Mouse (Mus musculus): Measurements from ENCODE around the gene Tsks. TPM values are rescaled to one million over a fixed set of nuclear protein-coding genes. Genes with fewer than 3 reads are reported as not detected.
A peak's percentile ranks its signal among the peaks of the same experiment; 100 is the strongest.

The Tsks gene
- polyA plus RNA-seq, 1 experiment from 2014 or later: 0.25 TPM

GRCm38 (mm10) chr7:44949922-44950321 lies 6.9 kb downstream of the Tsks start:
- no peak for DNase-seq (ENCODE audit: low spot score)

DNA sequence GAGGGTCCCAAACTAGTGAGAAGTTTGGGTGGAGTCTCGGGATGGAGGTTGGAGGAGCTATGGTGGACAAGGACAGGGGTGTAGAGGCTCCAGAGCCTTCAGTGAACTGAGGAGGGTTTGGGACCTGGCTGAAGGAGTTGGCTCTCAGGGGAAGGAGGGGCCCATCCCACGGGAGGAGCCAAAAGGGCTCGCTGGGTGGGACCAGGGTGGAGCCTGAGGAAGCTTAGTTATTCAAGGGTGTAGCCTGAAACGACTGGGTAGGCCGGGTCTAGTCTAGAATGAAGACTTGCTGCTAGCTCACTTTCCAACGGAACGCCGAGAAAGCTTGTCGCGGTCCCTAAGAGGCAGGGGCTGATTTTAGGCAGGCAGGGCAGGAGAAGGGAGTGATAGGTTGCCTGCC lies 9.0 kb downstream of the Tsks start:
- DNase-seq (ENCODE audit: low spot score): no peak

GRCm38 (mm10) chr7:44952611-44953306 lies 9.8 kb downstream of the Tsks start:
- DNase-seq (ENCODE audit: low spot score): peak; percentile 17

DNA sequence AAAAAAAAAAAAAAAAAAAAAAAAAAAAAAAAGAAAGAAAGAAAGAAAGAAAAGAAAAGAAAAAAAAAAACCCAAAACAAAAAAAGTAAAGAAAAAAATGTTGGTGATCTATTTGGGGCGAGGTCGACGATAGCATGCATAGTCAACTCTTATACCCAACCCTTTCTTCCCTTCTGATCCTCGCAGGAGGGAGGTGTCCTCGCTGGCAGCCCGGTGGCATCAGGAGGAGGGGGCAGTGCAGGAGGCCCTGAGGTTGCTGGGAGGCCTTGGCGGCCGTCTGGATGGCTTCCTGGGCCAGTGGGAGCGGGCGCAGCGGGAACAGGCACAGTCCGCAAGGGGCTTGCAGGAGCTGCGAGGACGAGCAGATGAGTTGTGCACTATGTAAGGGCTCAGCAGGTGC lies 10.6 kb downstream of the Tsks start:
- no peak for DNase-seq (ENCODE audit: low spot score)

DNA sequence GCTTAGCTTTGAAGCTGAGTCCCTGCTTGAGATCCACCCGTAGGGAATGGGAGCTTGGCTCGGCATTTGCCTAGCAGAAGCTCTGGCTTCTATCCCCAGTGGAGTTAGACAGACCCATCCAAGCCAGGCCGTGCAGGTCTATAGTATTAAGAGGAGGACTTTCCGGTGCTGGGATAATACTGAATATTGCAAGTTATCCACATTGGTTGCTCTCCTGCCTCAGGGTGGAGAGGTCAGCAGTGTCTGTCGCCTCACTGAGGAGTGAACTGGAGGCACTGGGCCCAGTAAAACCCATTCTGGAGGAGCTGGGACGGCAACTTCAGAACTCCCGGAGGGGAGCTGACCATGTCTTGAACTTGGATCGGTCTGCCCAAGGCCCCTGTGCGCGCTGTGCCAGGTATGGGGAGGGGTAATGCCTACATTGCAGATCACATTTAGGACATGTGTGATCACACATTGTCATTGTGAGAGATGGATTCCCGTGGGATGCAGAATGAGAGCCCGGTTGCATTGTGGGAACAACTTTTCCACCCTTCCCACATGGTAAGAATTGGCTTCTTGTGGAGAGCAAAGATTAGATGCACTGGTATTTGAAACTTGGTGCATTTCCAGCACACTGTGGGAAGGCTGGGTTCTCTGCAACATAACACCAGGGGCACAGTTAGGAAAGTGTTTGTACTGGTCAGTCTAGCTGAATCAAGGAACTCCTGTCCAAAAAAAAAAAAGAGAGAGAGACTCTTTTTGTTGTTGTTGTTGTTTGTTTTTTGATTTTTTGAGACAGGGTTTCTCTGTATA lies 11.3 kb downstream of the Tsks start:
- DNase-seq (ENCODE audit: low spot score): no peak

- DNase-seq (ENCODE audit: low spot score): peak; percentile 32
These were observed 12.6 kb downstream of the Tsks start for GRCm38 (mm10) chr7:44955628-44956027.

GRCm38 (mm10) chr7:44956266-44956665 lies 13.3 kb downstream of the Tsks start:
- no peak for DNase-seq (ENCODE audit: low spot score)

DNA sequence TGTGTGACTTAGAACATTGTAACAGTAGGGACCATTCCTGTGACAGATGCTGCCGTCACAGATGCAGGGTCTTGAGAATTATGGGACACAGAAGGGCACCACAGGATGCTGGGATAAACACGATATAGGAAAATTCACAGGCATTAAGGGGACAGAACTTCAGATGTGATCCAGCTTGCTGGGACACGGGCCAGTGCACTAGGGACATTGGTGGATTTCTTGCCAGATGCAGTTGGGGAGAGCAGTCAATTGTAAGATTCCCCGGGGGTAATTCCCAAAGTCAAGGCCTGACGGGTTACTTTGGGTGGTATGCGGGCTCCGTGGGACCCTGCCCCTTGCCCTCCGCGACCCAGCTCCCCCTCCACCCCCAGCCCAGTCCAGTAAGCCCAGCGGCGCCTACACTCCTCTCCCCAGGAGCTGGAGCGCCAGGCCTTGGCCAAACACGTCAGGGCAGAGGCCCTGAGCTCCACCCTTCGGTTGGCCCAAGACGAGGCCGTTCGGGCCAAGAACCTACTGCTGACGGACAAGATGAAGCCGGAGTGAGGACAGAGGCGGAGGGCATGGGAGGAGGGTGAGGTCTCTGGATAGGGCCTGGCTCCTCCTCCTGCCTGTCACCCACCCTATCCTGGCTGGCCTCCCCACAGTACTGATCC lies 14.3 kb downstream of the Tsks start:
- no peak for DNase-seq (ENCODE audit: low spot score)

DNA sequence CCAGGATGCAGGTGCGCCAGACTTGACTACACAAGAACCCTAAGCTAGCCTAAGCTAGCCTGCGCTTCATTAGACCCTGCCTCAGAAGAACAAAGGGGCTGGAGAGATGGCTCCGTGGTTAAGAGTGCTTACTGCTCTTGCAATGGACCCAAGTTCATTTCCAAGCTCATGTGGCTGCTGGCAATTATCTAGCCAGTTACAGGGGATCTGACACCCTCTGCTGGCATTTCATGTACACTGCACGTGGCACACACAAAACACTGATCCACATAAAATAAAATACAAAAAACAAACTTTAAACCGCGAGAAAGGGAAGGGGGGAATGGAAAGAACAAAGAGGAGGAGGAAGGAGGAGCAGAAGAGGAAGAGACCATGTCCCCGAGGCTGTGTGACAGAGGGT lies 15.2 kb downstream of the Tsks start:
- peak; percentile 45 for DNase-seq (ENCODE audit: low spot score)

GRCm38 (mm10) chr7:44959281-44959680 lies 16.3 kb downstream of the Tsks start:
- DNase-seq (ENCODE audit: low spot score): no peak

DNA sequence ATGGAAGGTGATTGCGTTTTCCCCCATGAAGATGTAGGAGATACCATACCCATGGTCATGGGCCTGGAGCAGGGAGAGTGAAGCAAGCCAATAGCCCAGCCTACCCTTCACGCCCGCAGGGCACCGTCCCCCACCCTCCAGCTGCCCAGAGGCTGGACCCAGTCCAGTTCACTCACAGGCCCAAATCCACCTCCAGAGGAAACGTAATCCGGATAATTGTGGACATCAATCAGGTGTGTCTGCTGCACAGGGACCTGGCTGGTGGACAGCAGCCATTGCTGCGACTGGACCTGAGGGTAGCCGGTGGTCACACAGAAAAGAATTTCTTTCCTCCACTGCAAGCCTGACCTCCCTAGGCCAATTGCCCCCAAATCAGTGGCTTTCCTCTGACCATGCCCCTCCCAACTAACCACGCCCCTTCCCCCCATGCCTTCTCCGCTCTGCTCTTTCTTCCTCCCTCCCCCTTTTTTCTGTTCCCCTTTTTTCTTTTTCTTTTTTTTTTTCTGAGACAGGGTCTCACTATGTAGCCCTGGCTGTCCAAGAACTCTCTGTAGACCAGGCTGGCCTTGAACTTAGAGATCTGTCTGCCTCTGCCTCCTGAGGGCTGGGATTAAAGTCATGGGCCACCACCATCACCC lies 17.0 kb downstream of the Tsks start:
- no peak for DNase-seq (ENCODE audit: low spot score)

DNA sequence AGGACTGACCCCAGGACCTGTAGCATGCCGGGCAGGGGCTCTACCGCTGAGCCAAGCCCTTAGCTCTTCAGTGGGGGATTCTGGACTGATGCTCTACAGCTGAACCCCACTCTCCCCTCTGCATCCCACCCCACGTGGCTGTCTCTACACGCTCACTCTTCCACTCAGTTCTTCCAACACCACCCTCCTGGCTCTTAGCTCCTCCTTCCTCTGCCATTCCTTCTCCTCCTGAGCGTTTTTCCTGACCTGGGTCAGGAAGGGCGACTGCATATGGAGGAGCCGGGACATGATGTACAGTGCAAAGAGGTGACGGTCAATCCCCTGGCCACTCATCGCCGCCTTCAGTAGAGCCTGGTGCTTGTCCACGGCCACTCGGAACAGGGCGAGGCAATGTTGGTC lies 17.5 kb downstream of the Tsks start:
- DNase-seq (ENCODE audit: low spot score): no peak

- no peak for DNase-seq (ENCODE audit: low spot score)
These were observed 19.3 kb downstream of the Tsks start for GRCm38 (mm10) chr7:44962337-44962736.

DNA sequence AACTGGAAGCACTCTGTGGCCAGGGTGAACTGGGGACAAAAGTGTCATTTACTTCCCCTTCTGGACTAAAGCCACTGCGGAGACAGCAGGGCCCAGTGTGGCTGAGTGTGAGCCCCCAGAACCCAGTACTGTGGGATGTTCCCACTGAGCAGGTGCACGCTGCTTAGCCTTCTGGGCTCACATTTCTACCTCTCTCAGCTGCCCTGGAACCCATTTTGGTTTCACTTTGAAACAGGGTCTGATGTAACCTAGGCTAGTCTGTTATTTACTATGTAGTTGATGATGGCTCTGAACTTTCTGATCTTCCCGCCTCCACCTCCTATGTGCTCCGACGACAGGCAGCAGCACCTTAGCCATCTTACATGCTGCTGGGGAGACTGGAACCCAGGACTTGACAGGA lies 19.8 kb downstream of the Tsks start:
- DNase-seq (ENCODE audit: low spot score): no peak

DNA sequence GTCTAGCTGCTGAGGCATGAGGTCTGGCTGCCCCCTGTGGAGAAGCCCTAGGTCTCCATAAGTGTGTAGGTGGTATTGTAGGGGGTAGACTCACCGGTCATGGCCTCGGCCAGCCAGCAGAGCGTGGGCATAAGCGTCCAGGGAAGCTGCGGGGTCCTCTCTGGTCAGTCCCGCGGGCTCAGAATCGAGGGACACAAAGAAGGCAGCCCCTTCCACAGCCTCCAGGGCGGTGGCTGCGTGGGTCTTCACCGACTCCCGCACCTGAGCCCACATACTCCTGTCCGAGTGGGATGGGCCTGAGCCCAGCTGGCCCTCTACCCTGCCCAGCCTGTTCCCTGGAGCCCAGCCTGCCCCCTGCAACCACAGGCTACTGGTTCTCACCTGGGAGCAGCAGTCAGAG lies 22.0 kb downstream of the Tsks start:
- DNase-seq (ENCODE audit: low spot score): no peak

DNA sequence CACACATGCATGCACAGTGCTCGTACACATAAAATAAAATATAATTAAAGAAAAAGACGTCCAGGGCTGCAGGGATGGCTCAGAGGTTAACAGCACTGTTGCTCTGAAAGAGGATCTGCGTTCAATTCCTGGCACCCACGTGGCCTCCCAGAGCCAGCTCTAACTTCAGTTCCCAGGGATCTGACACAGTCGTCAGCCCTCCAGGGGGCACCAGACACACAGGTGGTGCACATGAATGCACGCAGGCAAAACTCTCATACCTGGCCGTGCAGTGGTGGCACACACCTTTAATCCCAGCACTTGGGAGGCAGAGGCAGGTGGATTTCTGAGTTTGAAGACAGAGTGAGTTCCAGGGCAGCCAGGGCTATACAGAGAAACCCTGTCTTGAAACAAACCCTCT lies 23.0 kb downstream of the Tsks start:
- DNase-seq (ENCODE audit: low spot score): no peak

DNA sequence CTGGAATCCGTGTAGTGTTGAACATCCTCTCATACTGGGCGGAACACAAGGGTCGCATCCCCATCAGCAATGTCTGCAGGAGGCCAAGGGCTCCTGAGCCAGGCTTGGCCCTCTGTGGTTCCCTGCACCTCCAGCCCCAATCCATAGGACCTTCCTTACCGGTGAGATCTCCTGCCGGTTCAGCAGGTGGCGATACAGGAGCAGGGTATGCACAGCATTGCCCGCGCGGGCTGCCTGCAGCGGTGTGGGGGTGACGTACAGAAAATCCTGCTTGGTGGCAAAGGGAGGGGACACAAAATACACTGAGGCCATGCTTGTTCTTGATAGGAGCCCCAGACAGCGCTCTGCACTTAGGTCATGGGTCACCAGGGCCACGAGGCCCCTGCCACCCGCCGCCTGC lies 23.6 kb downstream of the Tsks start:
- DNase-seq (ENCODE audit: low spot score): no peak

DNA sequence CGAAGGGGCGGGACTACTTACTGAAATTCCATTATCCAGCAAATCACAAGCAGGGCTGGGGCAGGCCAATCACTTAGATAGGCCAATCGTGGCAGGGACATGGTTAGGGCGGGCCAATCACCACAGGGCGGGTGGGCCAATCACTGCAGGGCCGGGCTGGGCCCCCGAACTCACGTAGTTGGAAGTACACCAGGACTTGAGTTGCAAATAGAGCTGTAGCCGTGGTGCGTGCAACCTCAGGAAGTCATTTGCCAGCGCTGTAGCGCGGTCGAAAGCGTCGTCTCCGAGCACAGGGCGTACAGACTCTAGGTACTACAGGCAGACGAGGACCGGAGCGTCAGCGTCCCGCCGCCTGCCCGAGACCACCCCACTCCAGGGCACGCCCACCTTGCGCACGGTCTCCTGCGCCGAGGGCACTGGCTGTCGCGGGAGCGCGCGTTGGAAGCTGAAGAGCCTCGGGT lies 27.3 kb downstream of the Tsks start:
- peak; percentile 84 for DNase-seq (ENCODE audit: low spot score)

DNA sequence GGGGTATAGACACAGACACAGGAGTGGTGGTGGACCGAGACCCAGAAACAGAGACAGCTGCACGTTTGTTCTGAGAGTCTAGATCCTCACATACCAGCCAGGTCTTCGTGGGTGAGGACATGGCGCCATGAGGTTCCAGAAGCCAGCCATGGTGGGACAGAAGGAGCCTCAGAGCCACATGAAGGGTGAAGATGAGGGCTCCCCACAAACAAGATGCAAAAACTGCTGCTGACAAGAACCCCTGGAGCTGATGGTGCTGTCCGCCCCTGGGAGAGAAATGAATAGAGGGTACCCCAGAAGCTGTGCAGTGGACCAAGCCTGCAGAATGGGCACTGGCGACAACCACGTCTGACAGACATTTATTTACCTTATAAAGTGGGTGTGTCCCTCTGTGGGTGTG lies 28.1 kb downstream of the Tsks start:
- no peak for DNase-seq (ENCODE audit: low spot score)

DNA sequence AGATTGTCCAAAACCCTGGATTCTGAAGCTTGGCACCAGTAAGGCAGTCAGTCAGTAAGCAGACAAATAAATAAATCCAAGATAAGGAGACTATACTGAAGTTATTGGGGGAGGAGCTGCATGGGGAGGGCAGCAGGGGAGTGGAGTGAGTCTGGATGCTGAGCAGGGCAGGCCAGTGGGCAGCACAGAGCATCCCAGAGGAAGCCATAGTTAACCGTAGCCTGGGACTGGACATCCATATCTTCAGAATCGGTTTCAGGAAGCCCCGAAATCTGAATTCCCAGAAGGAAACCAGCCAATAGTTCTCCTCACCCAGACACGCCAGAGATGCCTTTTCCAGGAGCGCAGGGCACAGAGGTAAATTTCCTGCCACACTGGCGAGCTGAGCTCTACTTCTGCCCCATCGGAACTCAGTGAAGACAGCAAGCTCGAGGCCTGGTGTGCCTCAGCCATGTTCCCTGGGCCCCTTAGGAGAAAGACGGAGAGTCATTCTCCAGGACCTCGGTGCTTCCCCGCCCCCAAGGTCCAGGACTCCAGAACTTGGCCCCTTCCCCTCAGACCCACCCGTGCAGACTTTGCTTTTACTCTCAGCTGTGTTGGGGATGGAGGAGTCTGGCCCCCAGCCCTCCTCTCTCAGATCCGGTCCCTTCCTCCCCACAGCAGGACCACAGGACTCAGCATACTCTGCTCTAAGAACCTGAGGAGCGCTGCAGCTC lies 30.6 kb downstream of the Tsks start:
- DNase-seq (ENCODE audit: low spot score): no peak
